Mouse (Mus musculus) left cerebral cortex, adult 8-10 months (tissue): Measurements from ENCODE around the gene Shprh. TPM values are rescaled to one million over a fixed set of nuclear protein-coding genes. Genes with fewer than 3 reads are reported as not detected.
"Not testable (repeated sequence)": the region's sequence is repeated elsewhere in the genome, so short reads cannot be mapped to it uniquely, and the experiment has no call there.

Experiments used
- DNase-seq, 2 experiments: peaks; one replicate each; pipeline ENCODE4 v3.0.0; 2022; ENCODE audit warnings: low spot score in 2 of 2
- total RNA-seq, 4 experiments: library from RNA; stranded (reverse); gene quantifications; 2 replicates each; pipeline ENCODE4 v1.2.4; 2022

The Shprh gene
- total RNA-seq, result 10 to 100 TPM; 33.4 to 42.3 (median 35.9) TPM

GRCm38 (mm10) chr10:11148884-11149741 lies at the start of gene Shprh:
Shprh (plus strand) TSS chr10:11149427.
- DNase-seq, result peak; percentile 81 to 99

DNA sequence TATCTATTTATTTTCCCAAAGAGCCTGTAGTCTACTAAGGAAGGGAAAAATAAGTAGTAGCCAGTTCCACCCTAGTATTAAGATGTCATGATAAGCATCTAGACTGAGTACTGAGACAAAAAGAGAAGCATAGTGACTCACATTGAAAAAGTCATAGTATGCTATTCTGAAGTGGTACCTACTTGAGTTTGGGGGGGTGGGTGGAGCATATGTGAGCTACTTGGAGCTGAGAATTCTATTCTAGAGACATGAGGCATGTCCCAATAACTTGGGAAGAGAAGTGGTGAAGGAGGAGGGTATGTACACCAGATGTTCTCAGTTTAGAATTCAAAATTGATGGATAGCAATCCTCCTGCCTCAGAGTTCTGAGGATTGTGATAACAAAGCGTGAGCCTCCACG lies 27.4 kb upstream of the Shprh start:
- peak in 1 of 2 experiments; percentile 9 for DNase-seq

GRCm38 (mm10) chr10:11145580-11145979 lies 3.6 kb upstream of the Shprh start:
- no peak for DNase-seq

- DNase-seq, result no peak
Measured at GRCm38 (mm10) chr10:11148446-11148845, 781 bp upstream of the Shprh start.

- DNase-seq, result no peak
Measured at GRCm38 (mm10) chr10:11149742-11150125, 507 bp downstream of the Shprh start.

DNA sequence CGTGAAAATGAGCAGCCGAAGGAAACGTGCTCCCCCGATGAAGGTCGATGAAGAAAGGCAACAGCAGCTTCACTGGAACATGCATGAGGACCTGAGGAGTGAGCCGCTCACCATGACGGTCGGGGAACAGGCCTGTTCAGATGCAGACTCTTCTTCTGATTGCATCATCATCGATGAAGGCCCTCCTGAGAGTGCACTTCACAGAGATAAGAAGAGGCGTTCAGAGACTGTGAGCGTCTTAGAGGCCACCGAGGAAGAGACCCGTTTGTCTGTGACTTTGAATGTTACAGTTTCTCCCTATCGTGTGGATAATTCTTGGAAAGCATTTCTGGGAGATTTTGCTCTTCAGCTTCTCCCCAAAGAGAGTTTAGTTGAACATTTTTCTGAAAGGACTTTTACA lies 2.4 kb downstream of the Shprh start:
- DNase-seq, result no peak

DNA sequence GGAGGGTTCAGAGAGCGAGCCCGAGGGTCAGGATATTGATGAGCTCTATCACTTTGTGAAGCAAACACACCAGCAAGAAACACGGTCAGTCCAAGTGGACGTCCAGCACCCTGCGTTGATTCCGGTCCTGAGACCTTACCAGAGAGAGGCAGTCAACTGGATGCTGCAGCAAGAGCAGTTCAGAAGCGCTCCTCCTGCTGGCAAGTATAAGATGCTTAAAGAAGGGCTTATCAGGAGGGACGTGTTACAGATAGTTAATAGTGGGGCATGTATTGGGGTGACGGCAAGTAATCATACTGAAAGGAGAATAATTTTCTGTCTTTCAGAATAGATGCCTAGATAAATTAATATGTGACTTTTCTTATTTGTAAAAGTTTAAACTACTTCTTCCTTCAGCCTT lies 7.8 kb downstream of the Shprh start:
- DNase-seq, result no peak

DNA sequence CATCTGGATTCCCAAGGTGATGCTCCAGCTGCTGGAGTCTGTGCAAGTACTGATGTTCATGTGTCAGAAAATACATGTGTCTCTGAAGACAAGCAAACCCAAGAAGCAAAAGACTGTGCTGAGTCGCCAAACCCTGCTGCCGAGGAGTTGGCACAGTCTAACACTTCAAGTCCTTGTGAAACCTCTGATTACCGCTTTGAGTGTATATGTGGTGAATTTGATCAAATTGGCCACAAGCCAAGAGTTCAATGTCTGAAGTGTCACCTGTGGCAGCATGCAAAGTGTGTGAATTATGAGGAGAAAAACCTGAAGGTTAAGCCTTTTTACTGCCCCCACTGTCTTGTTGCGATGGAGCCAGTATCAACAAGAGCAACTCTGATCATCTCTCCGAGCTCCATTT lies 15.3 kb downstream of the Shprh start:
- DNase-seq, result no peak

GRCm38 (mm10) chr10:11170252-11170651 lies 21.0 kb downstream of the Shprh start:
- no peak for DNase-seq

DNA sequence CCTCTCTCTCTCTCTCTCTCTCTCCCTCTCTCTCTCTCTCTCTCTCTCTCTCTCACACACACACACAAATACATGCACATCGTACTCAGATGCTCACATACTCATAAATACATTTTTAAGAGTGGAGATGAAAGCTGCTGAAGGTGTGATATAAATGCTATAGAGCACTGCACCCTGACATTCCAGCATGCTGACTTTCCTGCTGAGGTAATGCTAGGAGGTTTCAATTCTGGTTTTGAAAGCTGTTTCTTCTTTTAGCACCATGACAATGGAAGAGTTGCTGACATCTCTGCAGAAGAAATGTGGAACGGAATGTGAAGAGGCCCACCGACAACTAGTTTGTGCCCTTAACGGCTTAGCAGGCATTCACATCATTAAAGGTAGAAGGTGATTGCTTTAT lies 22.4 kb downstream of the Shprh start:
- DNase-seq, result no peak

DNA sequence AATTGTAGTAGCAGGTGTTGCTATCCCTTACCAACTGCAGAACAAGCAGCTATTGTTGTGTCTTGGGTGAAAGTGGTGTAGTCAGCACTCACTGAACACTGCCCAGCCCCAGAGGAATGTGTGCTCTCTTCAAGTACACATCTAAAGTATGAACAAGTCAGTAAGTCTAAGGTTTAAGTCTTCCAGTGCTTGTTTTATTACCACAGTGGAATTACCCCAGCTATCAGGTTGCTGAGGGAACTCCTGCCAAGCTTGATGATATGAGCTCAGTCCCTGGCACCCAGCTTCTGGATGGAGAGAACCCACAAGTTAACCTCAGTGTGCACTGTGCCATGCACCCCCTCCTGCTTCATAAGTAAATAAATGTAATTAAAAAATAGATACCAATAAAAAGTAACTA lies 23.3 kb downstream of the Shprh start:
- no peak for DNase-seq

- no peak for DNase-seq
Measured at GRCm38 (mm10) chr10:11175801-11176482, 26.7 kb downstream of the Shprh start.

GRCm38 (mm10) chr10:11180077-11180476 lies 30.9 kb downstream of the Shprh start:
- DNase-seq, result no peak

DNA sequence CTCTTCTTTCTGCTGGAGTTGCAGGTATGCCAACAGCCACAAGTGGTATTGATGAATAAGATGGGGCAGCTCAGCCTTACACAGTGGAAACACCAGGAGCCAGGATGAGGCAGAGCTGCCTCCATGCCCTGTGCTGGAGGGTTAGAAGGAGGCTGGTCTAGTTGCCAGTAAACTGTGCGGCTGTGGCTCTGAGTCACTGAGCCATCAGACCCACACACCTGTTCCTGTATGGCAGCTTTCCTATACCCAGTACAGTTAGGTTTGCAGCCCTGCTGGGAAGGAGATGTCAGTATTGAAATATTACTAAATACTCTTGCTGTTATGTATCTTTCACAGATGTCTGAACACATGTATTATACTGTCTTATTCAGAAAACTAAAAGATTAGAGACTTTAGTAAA lies 48.1 kb downstream of the Shprh start:
- no peak for DNase-seq

DNA sequence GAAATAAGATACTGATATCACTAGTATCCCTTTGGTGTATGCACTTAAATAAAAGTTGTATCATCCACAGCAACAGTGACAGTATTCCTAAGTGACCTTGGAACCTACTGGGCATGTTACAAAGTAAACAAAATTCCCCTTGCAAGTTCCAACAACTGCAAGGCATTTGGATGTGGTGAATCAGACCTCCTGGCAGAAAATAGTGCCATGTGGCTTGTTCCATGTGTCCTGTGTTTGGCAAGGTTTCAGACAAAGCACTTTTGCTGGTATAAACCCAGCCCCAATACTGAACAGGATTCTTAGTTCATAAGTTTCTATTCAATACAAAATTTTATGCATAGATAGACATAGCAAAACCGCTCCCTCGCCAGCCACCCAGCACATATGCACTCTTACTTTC lies 49.1 kb downstream of the Shprh start:
- no peak for DNase-seq

GRCm38 (mm10) chr10:11199980-11200379 lies 50.8 kb downstream of the Shprh start:
- DNase-seq, result no peak

DNA sequence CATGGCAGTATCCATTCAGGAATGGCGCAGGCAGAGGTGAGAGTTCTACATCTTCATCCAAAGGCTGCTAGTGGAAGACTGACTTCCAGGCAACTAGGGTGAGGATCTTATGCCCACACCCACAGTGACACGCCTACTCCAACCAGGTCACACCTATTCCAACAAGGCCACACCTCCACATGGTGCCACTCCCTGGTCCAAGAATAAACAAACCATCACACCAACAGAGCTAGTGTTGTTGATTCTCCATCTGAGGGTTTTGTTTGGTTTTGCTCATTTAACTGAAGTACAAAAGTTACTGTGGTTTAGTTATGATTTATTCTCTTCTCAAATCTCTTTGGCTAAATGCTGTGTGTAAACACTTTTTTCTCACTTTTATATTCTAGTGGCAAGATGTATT lies 56.7 kb downstream of the Shprh start:
- not testable (repeated sequence) for DNase-seq

DNA sequence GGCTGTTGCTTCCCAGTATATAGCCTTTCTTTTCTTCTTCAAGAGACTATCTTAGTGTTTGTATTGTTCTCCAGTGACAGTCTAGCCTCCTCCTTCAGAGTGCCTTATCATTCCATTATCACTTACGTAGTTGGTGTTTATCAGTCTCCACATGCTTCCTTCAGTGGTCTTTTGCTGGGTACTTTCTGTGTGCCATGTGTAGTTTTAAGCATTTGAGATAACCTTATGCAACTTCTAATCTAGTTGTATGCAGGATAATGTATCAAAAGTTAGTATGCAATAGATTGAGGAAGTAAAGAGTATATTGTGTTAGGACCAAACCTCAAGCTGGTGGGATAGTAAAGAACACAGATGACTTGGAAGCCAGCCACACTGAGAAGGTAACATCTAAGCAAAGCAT lies 59.4 kb downstream of the Shprh start:
- no peak for DNase-seq

DNA sequence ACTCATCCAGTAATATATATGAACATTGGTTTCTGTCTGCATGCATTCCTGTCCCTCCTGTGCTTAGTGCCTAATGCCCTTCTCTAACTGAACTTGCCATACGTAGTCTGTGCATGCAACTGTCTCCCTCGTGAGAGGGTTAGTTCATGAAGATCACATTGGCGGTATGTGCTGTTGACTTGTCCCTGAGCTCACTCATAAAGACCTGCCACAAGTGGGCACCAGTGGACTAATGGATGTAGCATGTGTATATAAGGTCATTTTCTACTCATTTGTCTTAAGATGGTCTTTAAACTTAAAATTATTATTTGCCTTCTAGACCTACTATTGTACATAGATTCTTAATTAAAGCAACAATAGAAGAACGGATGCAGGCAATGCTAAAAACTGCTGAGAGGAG lies 62.8 kb downstream of the Shprh start:
- DNase-seq, result no peak

DNA sequence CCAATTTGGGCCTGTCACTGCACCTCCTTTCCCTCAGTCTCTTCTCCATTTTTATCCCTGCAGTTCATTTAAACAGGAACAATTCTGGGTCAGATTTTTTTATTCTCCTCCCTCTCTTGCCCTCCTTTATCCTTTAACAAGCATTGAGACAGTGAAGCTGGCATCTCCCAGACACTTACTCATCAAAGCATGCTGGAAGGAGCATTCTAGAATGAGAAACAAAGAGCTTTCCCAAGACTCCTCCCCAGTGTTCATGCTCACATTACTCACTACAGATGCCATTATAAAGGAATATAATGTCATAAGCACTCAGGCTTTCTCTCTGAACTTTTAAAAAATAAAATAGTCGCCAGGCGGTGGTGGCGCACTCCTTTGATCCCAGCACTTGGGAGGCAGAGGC lies 77.2 kb downstream of the Shprh start:
- DNase-seq, result no peak

DNA sequence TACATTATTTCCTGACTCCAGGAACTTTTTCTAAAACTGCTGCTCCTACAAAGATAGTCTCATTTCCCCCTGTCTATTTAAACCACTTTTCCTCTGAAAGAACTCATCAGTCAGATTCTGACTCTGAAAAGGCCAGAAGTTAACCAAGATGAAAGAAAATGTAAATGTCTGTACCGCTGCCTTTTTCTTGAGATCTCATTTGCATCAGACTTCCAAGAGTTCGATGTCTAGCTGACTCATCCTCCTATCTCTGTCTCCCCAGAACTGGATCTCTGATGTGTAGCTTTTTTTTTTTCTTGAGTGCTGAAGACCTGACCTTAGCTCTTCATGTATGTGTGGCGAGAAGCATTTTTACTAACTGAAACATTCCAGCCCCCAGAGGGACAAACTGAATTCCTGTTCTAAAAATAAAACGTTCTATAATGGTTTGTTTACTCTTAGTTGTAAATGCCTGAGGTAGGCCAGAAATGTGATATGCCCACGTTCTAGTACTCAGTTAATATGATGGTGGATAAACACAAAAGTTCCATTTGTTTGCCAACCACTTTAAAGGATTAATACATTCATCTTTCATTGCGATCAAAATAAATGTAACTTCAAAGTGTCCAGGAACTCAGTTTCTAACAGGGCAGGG lies 80.4 kb downstream of the Shprh start:
- DNase-seq, result no peak

- DNase-seq, result no peak
Measured at GRCm38 (mm10) chr10:11233208-11233607, 84.0 kb downstream of the Shprh start.
